Mouse (Mus musculus) mature B cell (primary cell): ENCODE measurements around the gene Cyp2e1.

Experiments
- in situ Hi-C: fragments of 300-500 bp; cut with MboI; formaldehyde crosslinking; loops from 2 replicates; pipeline ENCODE4 v1.14.3; 2019

The Cyp2e1 gene

GRCm38 (mm10) chr7:140810496-140810895, 47.0 kb downstream of the Cyp2e1 start:
- in situ Hi-C loops = no loop called here

- in situ Hi-C loops = no loop called here
Measured at GRCm38 (mm10) chr7:140811714-140812113, 48.2 kb downstream of the Cyp2e1 start.

GRCm38 (mm10) chr7:140812850-140813249, 49.3 kb downstream of the Cyp2e1 start:
- in situ Hi-C loops = no loop called here

DNA sequence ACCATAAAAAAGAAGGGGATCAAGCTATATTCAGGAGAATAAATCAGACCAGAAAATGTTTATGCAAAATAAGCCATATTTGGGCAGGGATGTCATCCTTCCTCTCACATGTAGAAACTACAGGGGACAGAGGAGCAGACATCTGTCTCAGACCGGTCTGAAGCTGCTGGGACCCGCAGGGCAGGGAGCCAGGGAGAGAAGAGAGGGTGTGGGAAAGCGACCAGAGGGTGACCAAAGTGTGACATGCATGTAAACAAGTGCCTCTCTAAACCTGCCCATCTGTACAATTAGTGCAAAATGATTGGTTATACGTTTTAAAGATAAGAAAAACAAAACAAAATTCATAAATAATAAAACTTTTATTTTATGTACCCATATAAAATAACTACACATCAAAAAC, 56.6 kb downstream of the Cyp2e1 start:
- in situ Hi-C loops = no loop called here

- in situ Hi-C loops = no loop called here
Measured at GRCm38 (mm10) chr7:140821305-140821652, 57.7 kb downstream of the Cyp2e1 start.

DNA sequence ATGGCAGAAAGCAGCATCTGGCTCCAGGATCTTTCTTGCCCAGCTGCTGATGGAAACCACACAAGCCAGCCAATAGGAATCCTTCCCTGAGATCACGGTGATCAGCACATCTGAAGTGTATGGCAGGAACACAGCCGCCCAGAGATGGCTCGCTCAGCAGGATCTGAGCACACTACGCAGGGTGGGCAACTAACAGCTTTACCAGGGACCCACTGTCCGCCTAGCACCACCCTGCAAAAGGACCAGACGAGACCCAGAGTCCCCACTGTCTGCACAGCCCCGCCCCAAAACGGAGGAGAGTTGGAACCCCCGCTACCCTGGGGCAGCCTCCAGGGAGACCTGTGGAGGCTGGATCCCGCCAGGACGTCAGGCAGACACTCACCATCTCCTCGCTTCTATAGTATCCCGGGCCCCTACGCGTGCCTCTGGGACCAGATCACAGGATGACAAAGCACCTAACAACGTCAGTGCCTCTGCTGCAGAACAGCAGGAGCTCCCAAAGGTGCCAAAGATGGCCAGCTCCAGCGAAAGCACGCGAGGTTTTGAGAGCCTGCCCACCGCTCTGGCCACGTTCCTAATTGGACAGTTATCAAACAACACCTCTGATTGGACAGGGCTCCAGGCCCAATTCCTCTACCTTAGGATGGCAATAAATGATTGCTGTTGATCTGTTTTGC, 58.3 kb downstream of the Cyp2e1 start, which contains the start of gene Zfp941:
TSS of gene Zfp941 (minus strand) at position 526 of the 677 bp plus-strand sequence.
- in situ Hi-C loops = no loop called here

DNA sequence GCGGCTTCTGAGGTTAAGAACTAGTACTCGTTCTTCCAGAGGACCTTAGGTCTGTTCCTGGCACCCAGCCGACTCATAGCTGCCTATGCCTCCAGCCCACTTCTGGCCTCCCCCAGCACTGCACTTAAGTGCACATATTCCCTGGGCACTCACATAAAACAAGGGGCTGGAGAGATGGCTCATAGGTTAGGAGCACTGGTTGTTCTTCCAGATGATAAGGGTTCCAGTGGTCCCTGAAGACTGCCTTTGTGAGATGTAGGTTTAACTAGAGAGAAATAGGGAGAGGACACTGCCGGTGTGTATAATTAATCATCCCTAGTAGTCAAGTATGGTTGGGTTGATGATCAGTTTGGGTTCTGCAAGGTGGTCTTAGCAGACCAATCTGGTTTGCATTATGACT, 59.2 kb downstream of the Cyp2e1 start:
- in situ Hi-C loops = no loop called here
